Mouse (Mus musculus) embryonic facial prominence, embryonic 10.5 days (tissue): ENCODE measurements around the gene Sh3bp1. TPM values are rescaled to one million over a fixed set of nuclear protein-coding genes. Genes with fewer than 3 reads are reported as not detected.
"Not testable (repeated sequence)": the region's sequence is repeated elsewhere in the genome, so short reads cannot be mapped to it uniquely, and the experiment has no call there.

Source experiments
- DNase-seq: peaks from one replicate; pipeline ENCODE4 v3.0.0-alpha.2; 2017; ENCODE audit warnings: low spot score
- H3K27ac ChIP-seq: fragments of 300-500 bp; sonication (generic); replicated peaks from 2 replicates; pipeline ENCODE4 v1.5.1; 2016; ENCODE audit warnings: mild to moderate bottlenecking
- H3K27me3 ChIP-seq: fragments of 300-500 bp; sonication (generic); replicated peaks from 2 replicates; pipeline ENCODE4 v1.6.1; 2016; ENCODE audit warnings: low read depth, mild to moderate bottlenecking; ENCODE audit not compliant: poor library complexity, severe bottlenecking
- H3K36me3 ChIP-seq: fragments of 300-500 bp; sonication (generic); replicated peaks from 2 replicates; pipeline ENCODE4 v1.6.1; 2016; ENCODE audit warnings: mild to moderate bottlenecking, moderate library complexity
- H3K4me1 ChIP-seq: fragments of 300-500 bp; sonication (generic); 2 replicates; pipeline ENCODE4 v1.6.1; 2016
- H3K4me3 ChIP-seq: fragments of 300-500 bp; sonication (generic); 2 replicates; pipeline ENCODE4 v1.5.1; 2016; ENCODE audit warnings: mild to moderate bottlenecking, moderate library complexity
- H3K9me3 ChIP-seq: fragments of 300-500 bp; sonication (generic); 2 replicates; pipeline ENCODE4 v1.6.1; 2016; ENCODE audit warnings: mild to moderate bottlenecking
- WGBS: fragments of 180-500 bp; shearing (Covaris S2); methylation state at CpG from one replicate; pipeline ENCODE4 v1.1.7; 2016; 5-methylcytosine and 5-hydroxymethylcytosine counted together
- polyA plus RNA-seq: library from polyadenylated mRNA; unstranded; fragments of >200 nt; fragmentation: Nextera tagmentation; extraction: Ambion mirVana; gene quantifications from 2 replicates; pipeline ENCODE4 v1.2.1, GENCODE M21; 2016

The Sh3bp1 gene
- polyA plus RNA-seq, 1 experiment from 2014 or later: 35.6 TPM

- no peaks in the 10 kb centered on the region for H3K9me3 ChIP-seq
- H3K4me3 ChIP-seq: peak overlapping the region; percentile 11; the same call in 1 of the 2 replicates
- peaks cover 31% of the 10 kb centered on the region for H3K4me1 ChIP-seq
- H3K36me3 ChIP-seq: no peaks in the 10 kb centered on the region
- DNase-seq: peak; percentile 79
- 13% methylated on average over 9 of the region's 9 CpGs for whole genome bisulfite sequencing
- peak overlapping the region; percentile 70 for H3K27ac ChIP-seq
- no peaks in the 10 kb centered on the region for H3K27me3 ChIP-seq
Measured at GRCm38 (mm10) chr15:78868398-78868797, 31.2 kb upstream of the Sh3bp1 start.

- no peaks in the 10 kb centered on the region for H3K36me3 ChIP-seq
- H3K4me1 ChIP-seq: peaks cover 31% of the 10 kb centered on the region
- peak overlapping the region; percentile 70 for H3K27ac ChIP-seq
- peaks cover 3% of the 10 kb centered on the region for H3K27me3 ChIP-seq
- WGBS: 59% methylated on average over 7 of the region's 7 CpGs
- H3K9me3 ChIP-seq: no peaks in the 10 kb centered on the region
- no peak for DNase-seq
- H3K4me3 ChIP-seq: peak overlapping the region; percentile 11; the same call in 1 of the 2 replicates
Measured at GRCm38 (mm10) chr15:78868826-78869233, 30.7 kb upstream of the Sh3bp1 start.

- DNase-seq: peak; percentile 50
- 26% methylated on average over 6 of the region's 6 CpGs for WGBS
- Histone ChIP-seq H3K36me3 (no peaks in the 10 kb centered on the region), H3K4me3 (no peak overlapping the region), H3K27me3 (peaks cover 6% of the 10 kb centered on the region), H3K4me1 (peaks cover 32% of the 10 kb centered on the region), H3K9me3 (no peaks in the 10 kb centered on the region), H3K27ac (0 out of 2 replicates have a peak overlapping the region, but pooled peaks have one; percentile 10)
Measured at GRCm38 (mm10) chr15:78869775-78870174, 29.8 kb upstream of the Sh3bp1 start.

GRCm38 (mm10) chr15:78872021-78872608 lies 27.5 kb upstream of the Sh3bp1 start:
- H3K4me3 ChIP-seq: no peak overlapping the region
- H3K27ac ChIP-seq: no peak overlapping the region
- WGBS: 63% methylated on average over 5 of the region's 5 CpGs
- no peaks in the 10 kb centered on the region for H3K36me3 ChIP-seq
- DNase-seq: no peak
- no peaks in the 10 kb centered on the region for H3K9me3 ChIP-seq
- peaks cover 6% of the 10 kb centered on the region for H3K27me3 ChIP-seq
- H3K4me1 ChIP-seq: peaks cover 50% of the 10 kb centered on the region

DNA sequence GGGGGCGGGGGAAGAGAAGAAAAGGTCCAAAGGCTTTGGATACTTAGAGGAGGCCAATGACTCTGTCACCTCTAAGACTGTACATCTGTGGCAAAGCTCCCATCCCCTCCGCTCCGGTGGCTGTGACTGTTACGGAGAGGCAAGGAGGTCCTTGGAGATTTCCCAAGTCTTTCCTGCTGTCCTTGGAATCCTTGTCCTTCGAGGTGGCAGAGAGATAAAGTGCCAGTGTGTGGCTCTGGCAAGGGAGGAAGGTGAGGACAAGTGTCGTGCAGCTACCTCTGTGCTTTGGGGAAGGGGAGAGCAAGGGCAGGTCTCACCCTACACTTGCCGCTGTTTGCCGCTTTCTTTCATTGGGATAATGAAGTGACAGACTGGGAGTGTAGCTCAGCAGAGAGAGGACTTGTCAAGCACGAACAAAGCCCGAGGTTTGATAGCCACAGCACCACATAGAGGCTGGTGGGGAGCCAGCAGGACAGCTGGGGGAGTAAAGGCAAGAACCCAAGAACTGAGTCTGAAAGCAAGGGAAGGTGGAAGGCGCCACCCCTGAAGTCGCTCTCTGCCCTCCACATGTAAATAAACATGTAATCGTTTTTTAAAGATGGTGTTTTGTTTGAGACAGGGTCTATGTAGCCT lies 25.6 kb upstream of the Sh3bp1 start:
- no peak overlapping the region for H3K4me3 ChIP-seq
- H3K9me3 ChIP-seq: no peaks in the 10 kb centered on the region
- peaks cover 6% of the 10 kb centered on the region for H3K27me3 ChIP-seq
- DNase-seq: no peak
- H3K36me3 ChIP-seq: no peaks in the 10 kb centered on the region
- peaks cover 46% of the 10 kb centered on the region for H3K4me1 ChIP-seq
- peak overlapping the region; percentile 48; the same call in 1 of the 2 replicates for H3K27ac ChIP-seq
- 60% methylated on average over 13 of the region's 13 CpGs for WGBS

GRCm38 (mm10) chr15:78874989-78875388 lies 24.6 kb upstream of the Sh3bp1 start:
- no peak for DNase-seq
- H3K4me1 ChIP-seq: peaks cover 52% of the 10 kb centered on the region
- peak overlapping the region; percentile 99 for H3K27ac ChIP-seq
- peaks cover 6% of the 10 kb centered on the region for H3K27me3 ChIP-seq
- no peaks in the 10 kb centered on the region for H3K9me3 ChIP-seq
- H3K4me3 ChIP-seq: no peak overlapping the region
- H3K36me3 ChIP-seq: peaks cover 6% of the 10 kb centered on the region
- 79% methylated on average over 8 of the region's 8 CpGs for WGBS

DNA sequence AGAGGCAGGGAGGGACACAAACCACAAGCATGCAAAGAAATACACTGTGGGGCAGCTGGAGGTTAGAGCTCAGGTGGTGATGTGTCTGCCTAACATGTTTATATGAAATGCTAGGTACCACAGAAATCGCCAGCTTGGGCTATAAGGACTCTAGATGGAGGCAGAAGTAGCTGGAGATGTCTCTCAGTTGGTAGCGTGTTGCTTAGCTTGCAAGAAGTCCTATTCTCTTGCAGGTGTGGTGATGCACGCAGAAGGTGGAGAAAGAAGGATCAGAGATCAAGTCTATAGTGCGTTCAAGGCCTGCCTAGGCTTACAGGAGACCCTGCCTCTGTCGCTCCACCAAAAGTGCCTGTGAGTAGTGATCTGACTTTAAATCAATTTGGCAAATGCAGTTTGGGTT lies 24.0 kb upstream of the Sh3bp1 start:
- DNase-seq: no peak
- WGBS: 72% methylated on average over 5 of the region's 5 CpGs
- peak overlapping the region; percentile 84 for H3K4me3 ChIP-seq
- H3K36me3 ChIP-seq: peaks cover 12% of the 10 kb centered on the region
- H3K27me3 ChIP-seq: peaks cover 6% of the 10 kb centered on the region
- H3K4me1 ChIP-seq: peaks cover 53% of the 10 kb centered on the region
- H3K9me3 ChIP-seq: no peaks in the 10 kb centered on the region
- peak overlapping the region; percentile 99 for H3K27ac ChIP-seq

DNA sequence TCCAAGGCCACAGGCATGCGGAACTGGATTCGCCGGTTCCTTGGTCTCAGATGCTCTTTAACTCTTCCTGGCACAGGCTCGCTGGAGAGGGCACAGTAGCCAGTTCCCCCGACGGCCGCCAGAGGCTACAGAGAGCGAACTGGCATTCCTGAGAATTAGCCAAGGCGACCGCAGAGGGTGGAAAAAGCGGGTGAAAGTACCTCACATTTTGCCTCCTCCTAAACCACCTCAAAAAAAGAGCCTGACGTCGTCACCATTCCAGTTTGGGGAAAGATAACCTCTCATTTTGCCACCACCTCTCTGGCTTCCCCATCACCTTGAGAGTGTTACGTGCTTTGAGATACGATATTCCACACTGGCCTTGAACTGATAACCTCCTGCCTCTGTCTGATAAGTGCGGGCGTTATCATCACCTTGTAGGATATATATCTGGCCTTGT lies 23.3 kb upstream of the Sh3bp1 start:
- WGBS: 6% methylated on average over 17 of the region's 17 CpGs
- Histone ChIP-seq H3K27me3 (peaks cover 6% of the 10 kb centered on the region), H3K4me1 (peaks cover 53% of the 10 kb centered on the region), H3K9me3 (no peaks in the 10 kb centered on the region), H3K36me3 (peaks cover 19% of the 10 kb centered on the region), H3K27ac (peak overlapping the region; percentile 99), H3K4me3 (peak overlapping the region; percentile 84)
- peak; percentile 91 for DNase-seq

- H3K9me3 ChIP-seq: no peaks in the 10 kb centered on the region
- H3K27ac ChIP-seq: peak within 1 kb of the TSS; percentile 99
- peaks cover 29% of the 10 kb centered on the region for H3K36me3 ChIP-seq
- H3K4me1 ChIP-seq: peaks cover 49% of the 10 kb centered on the region
- peak; percentile 96 for DNase-seq
- H3K4me3 ChIP-seq: peak within 1 kb of the TSS; percentile 84
- H3K27me3 ChIP-seq: peaks cover 6% of the 10 kb centered on the region
- WGBS: 2% methylated on average over 85 of the region's 95 CpGs
Measured at GRCm38 (mm10) chr15:78876991-78877809, 22.4 kb upstream of the Sh3bp1 start, which contains the start of gene Gga1. Gga1 (plus strand) TSS chr15:78877190.

DNA sequence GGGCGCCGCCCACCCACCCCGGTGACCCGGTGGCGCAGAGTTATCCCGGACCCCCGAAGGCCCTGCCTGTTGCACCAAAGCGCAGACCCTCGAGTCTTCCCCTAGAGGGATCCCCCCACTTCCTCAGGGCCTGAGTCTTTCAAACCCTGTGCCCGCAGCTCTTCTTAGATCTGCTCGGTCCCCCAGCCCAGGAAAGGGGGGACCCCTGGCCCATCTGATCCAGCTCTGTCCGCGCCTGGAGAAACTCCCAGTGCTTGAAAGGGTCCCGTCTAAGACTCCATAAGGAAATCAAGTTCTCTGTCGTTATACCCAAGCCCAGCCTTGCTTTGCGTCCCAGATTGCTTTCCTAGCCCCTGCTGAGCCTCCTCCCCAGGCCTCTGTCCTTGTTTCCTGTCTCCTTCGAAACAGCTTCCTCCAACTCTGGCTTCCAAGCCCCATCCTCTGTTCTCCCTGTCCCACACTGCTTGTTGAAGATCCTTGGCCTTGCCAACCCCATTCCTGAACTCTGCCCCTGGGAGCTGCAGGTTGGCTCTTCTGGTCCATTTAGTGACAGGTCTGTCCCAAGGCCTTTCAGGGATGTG lies 21.7 kb upstream of the Sh3bp1 start:
- peaks cover 6% of the 10 kb centered on the region for H3K27me3 ChIP-seq
- no peak for DNase-seq
- H3K27ac ChIP-seq: peak overlapping the region; percentile 99
- H3K36me3 ChIP-seq: peaks cover 36% of the 10 kb centered on the region
- no peaks in the 10 kb centered on the region for H3K9me3 ChIP-seq
- WGBS: 1% methylated on average over 17 of the region's 17 CpGs
- H3K4me3 ChIP-seq: peak overlapping the region; percentile 84
- H3K4me1 ChIP-seq: peaks cover 47% of the 10 kb centered on the region

DNA sequence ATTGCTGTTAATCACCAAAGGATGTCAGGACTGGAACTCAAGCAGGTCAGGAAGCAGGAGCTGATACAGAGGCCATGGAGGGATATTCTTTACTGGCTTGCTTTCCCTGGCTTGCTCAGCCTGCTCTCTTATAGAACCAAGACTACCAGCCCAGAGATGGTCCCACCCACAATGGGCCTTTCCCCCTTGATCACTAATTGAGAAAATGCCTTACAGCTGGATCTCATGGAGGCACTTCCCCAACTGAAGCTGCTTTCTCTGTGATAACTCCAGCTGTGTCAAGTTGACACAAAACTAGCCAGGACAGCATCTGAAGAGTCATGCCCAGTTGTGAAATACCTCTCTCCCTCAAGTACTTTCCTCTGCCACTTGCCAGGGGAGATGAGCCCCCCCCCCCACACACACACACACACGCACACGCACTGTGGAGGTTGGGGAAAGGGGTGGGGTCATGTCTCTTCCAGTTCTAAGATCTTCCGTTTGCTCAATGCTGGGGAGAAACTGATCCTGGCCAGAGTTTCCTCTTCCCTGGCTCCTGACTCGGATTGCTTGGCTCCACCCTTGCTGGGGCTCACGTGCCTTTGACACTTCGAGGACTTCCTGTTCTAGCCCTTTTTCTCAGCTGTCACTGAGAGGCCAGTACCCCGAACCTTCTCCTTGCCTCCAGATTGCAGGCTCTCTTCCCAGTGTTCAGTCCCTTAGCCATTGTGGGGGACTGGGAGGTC lies 20.6 kb upstream of the Sh3bp1 start:
- H3K27me3 ChIP-seq, DNase-seq, H3K9me3 ChIP-seq: not testable (repeated sequence)
- H3K4me3 ChIP-seq: peak overlapping the region; percentile 84; the same call in 1 of the 2 replicates
- 45% methylated on average over 7 of the region's 7 CpGs for WGBS
- H3K4me1 ChIP-seq: peaks cover 43% of the 10 kb centered on the region
- 0 out of 2 replicates have a peak overlapping the region, but pooled peaks have one; percentile 61 for H3K27ac ChIP-seq
- H3K36me3 ChIP-seq: peaks cover 46% of the 10 kb centered on the region
